Mouse (Mus musculus) cerebellum, adult 2 months (tissue): ENCODE measurements around the gene Mcrip1.

Source experiments
- CTCF ChIP-seq: fragments of 200-500 bp; IDR thresholded peaks from 2 replicates; pipeline ENCODE4 v1.5.1; 2011; ENCODE audit warnings: low read depth, mild to moderate bottlenecking, control low read depth, low read length, moderate library complexity, borderline replicate concordance; ENCODE audit not compliant: insufficient read depth
- POLR2A ChIP-seq: fragments of 200-500 bp; IDR thresholded peaks from 2 replicates; pipeline ENCODE4 v1.6.1; 2011; ENCODE audit warnings: low read length, control low read depth, borderline replicate concordance; ENCODE audit not compliant: insufficient read depth

- peak; percentile 64 for TF ChIP-seq CTCF
- TF ChIP-seq POLR2A = no peak
These were observed 42.6 kb downstream of the Mcrip1 start for GRCm38 (mm10) chr11:120506899-120507298.
